Mouse (Mus musculus) myocyte (in vitro differentiated cells): ENCODE measurements at regions not wholly inside any gene's neighbourhood (a gene's known extent, or its start where the extent isn't known, plus 50 kb on each side); places are given as distances from the start of the nearest gene placed in this dataset.

ENCODE experiments used
- H3K27me3 ChIP-seq: one replicate; pipeline ENCODE4 v1.6.1; 2011; ENCODE audit not compliant: control insufficient read depth, insufficient read depth, insufficient read length
- H3K36me3 ChIP-seq: one replicate; pipeline ENCODE4 v1.6.1; 2011; ENCODE audit not compliant: control insufficient read depth, insufficient read depth
- H3K4me2 ChIP-seq: one replicate; pipeline ENCODE4 v1.6.1; 2011; ENCODE audit warnings: low read depth, control low read depth
- H3K4me3 ChIP-seq: one replicate; pipeline ENCODE4 v1.5.1; 2011; ENCODE audit warnings: mild to moderate bottlenecking, control low read depth, moderate library complexity
- H3K79me2 ChIP-seq: one replicate; pipeline ENCODE4 v1.6.1; 2011; ENCODE audit not compliant: control insufficient read depth, insufficient read depth
- H3ac ChIP-seq: one replicate; pipeline ENCODE4 v1.6.1; 2011; ENCODE audit not compliant: control insufficient read depth, insufficient read length
- CEBPB ChIP-seq: IDR thresholded peaks from 2 replicates; pipeline ENCODE4 v1.6.1; 2011; ENCODE audit warnings: mild to moderate bottlenecking, moderate library complexity; ENCODE audit not compliant: poor library complexity, insufficient read depth, severe bottlenecking
- E2F4 ChIP-seq: IDR thresholded peaks from one replicate; pipeline ENCODE4 v1.6.1; 2011; ENCODE audit warnings: mild to moderate bottlenecking, control low read depth, moderate library complexity; ENCODE audit not compliant: insufficient read depth
- MAX ChIP-seq: IDR thresholded peaks from one replicate; pipeline ENCODE4 v1.6.1; 2011; ENCODE audit warnings: low read depth, mild to moderate bottlenecking, control low read depth
- MYOD1 ChIP-seq, 3 experiments: IDR thresholded peaks; one replicate each; pipeline ENCODE4 v1.6.1; 2011; ENCODE audit warnings: control low read depth in 2 of 3, low read depth in 2 of 3, mild to moderate bottlenecking in 2 of 3, moderate library complexity in 1 of 3; ENCODE audit not compliant: insufficient read length in 2 of 3, control insufficient read depth in 1 of 3
- MYOG ChIP-seq, 3 experiments: IDR thresholded peaks; one replicate each; pipeline ENCODE4 v1.6.1; 2011; ENCODE audit warnings: control low read depth in 2 of 3, low read depth in 2 of 3, mild to moderate bottlenecking in 2 of 3; ENCODE audit not compliant: insufficient read length in 2 of 3, control insufficient read depth in 1 of 3, insufficient read depth in 1 of 3
- POLR2A ChIP-seq: IDR thresholded peaks from one replicate; pipeline ENCODE4 v1.6.1; 2011; ENCODE audit warnings: low read depth, mild to moderate bottlenecking, control low read depth, moderate library complexity; ENCODE audit not compliant: insufficient read length
- POLR2AphosphoS2 ChIP-seq: IDR thresholded peaks from one replicate; pipeline ENCODE4 v1.6.1; 2011; ENCODE audit warnings: low read depth, control low read depth; ENCODE audit not compliant: insufficient read length
- REST ChIP-seq: IDR thresholded peaks from one replicate; pipeline ENCODE4 v1.6.1; 2011; ENCODE audit warnings: mild to moderate bottlenecking, control low read depth, moderate library complexity; ENCODE audit not compliant: insufficient read depth, insufficient read length
- SRF ChIP-seq: IDR thresholded peaks from one replicate; pipeline ENCODE4 v1.6.1; 2011; ENCODE audit warnings: low read depth; ENCODE audit not compliant: control insufficient read depth, insufficient read length
- TCF12 ChIP-seq: IDR thresholded peaks from one replicate; pipeline ENCODE4 v1.6.1; 2011; ENCODE audit warnings: mild to moderate bottlenecking, control low read depth; ENCODE audit not compliant: poor library complexity, insufficient read depth, severe bottlenecking
- TCF3 ChIP-seq: IDR thresholded peaks from one replicate; pipeline ENCODE4 v1.6.1; 2011; ENCODE audit warnings: low read depth, control low read depth; ENCODE audit not compliant: insufficient read length
- USF1 ChIP-seq: IDR thresholded peaks from one replicate; pipeline ENCODE4 v1.6.1; 2011; ENCODE audit warnings: low read depth, mild to moderate bottlenecking, control low read depth, moderate library complexity

DNA sequence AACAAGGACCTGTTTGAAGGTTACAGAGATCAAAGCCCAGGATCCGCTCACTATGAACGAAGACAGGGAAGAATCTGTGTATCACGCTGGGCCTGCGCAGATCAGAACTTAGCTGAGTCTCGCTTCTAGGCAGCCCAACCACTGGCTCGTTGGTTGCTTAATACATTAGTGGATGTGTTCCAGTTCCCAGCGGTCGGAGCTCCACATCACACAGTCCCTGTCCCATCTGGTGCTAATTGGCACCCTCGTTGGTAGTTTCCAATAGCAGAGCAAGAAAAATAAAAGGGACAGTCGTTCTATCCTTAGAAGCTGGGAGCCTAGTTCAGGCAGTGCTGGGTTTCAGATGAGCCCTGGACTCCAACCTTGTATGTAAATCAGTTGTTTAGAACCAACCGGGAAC lies 251.2 kb downstream of the Lyplal1 start:
- TF ChIP-seq TCF3 (no peak), POLR2AphosphoS2 (no peak), MYOG (IDR thresholded peaks at IDR 0.05; ENCODE audit: control insufficient read depth in 1 of 3, insufficient read depth in 1 of 3, insufficient read length in 2 of 3, low read depth in 2 of 3) (no peak), MAX (no peak), SRF (no peak)
- H3ac ChIP-seq: no peak overlapping the region

DNA sequence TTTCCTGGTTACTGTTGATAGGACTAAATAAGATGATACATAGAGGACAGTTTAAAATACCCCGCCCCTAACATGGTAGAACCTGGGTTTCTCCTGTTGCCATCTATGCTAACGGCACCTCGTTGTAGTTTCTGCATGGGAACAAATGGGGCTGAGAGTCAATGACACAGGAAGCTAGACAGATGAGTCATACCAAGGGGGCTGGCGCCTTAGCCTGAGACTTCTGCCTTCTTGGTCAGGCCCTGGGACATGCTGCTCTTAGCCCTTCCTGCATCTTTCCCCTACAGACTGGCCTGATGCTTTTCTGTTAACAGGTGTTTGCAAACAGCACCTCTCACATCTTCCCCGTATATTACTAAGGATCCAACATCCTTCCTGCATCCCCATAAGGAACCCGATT lies 250.5 kb downstream of the Lyplal1 start:
- Histone ChIP-seq H3K4me3 (no peak overlapping the region), H3K79me2 (no peaks in the 10 kb centered on the region), H3ac (no peak overlapping the region), H3K4me2 (no peak overlapping the region), H3K36me3 (no peaks in the 10 kb centered on the region), H3K27me3 (no peaks in the 10 kb centered on the region)
- TF ChIP-seq POLR2AphosphoS2 (no peak), TCF12 (no peak), POLR2A (no peak), SRF (no peak), REST (no peak)

More for the DNA sequence above, 251.2 kb downstream of the Lyplal1 start:
- no peak overlapping the region for H3K4me2 ChIP-seq
- no peaks in the 10 kb centered on the region for H3K79me2 ChIP-seq
- no peaks in the 10 kb centered on the region for H3K27me3 ChIP-seq
- no peak overlapping the region for H3K4me3 ChIP-seq
- no peaks in the 10 kb centered on the region for H3K36me3 ChIP-seq

DNA sequence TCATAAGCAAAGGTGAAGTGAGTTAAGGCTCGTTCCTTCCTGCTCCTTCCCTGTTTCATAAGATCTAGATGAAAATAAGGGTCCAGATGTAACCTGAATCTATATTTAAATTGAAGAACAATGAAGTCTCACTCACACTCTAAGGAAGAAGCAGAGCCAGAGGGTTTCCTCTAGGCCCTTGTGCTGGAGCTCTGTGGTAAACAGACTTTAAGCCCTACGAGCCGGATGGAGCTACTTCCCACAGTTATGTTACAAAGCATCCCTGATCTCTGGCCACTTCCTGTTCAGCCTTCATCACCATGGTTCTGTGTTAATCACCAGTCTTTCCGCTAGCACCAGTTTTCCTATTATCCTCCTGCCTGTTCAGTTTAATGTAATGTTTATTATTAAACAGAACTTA lies 250.1 kb downstream of the Lyplal1 start:
- TF ChIP-seq E2F4 (no peak), CEBPB (no peak), TCF12 (no peak), MYOG (IDR thresholded peaks at IDR 0.05; ENCODE audit: control insufficient read depth in 1 of 3, insufficient read depth in 1 of 3, insufficient read length in 2 of 3, low read depth in 2 of 3) (no peak), USF1 (no peak), MAX (no peak), MYOD1 (IDR thresholded peaks at IDR 0.05; ENCODE audit: control insufficient read depth in 1 of 3, insufficient read length in 2 of 3, low read depth in 2 of 3) (no peak), REST (no peak), POLR2A (no peak)
- no peaks in the 10 kb centered on the region for H3K27me3 ChIP-seq
- H3K4me2 ChIP-seq: no peak overlapping the region
- no peaks in the 10 kb centered on the region for H3K79me2 ChIP-seq
- H3K4me3 ChIP-seq: no peak overlapping the region
- no peak overlapping the region for H3ac ChIP-seq
- no peaks in the 10 kb centered on the region for H3K36me3 ChIP-seq

DNA sequence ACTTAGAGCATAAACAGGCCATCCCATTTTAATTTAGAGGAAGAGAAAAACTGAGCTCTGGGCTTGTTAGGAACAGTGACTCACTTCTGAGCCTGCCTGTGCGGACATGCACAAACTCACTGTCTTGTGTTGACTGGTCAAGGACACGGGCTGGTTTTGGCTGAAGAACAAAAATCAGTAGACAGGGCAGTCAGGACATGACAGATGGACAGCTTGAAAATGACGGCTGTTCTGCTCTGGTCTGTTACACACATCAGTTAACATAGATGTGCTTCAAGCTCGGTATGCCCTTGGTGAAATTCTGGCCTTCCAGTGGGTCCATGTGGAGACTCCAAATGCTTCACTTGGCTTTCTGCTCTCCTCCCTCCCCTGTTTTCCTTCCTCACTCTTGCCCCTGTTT lies 248.4 kb downstream of the Lyplal1 start:
- H3K4me3 ChIP-seq: no peak overlapping the region
- no peaks in the 10 kb centered on the region for H3K27me3 ChIP-seq
- H3K4me2 ChIP-seq: no peak overlapping the region
- no peaks in the 10 kb centered on the region for H3K36me3 ChIP-seq
- TF ChIP-seq MYOD1 (IDR thresholded peaks at IDR 0.05; ENCODE audit: control insufficient read depth in 1 of 3, insufficient read length in 2 of 3, low read depth in 2 of 3): no peak
- TF ChIP-seq POLR2AphosphoS2: no peak
- TF ChIP-seq E2F4: no peak
- TF ChIP-seq USF1: no peak
- no peak for TF ChIP-seq POLR2A
- TF ChIP-seq TCF12: no peak
- TF ChIP-seq CEBPB: no peak
- no peak for TF ChIP-seq TCF3
- no peak for TF ChIP-seq REST
- TF ChIP-seq MYOG (IDR thresholded peaks at IDR 0.05; ENCODE audit: control insufficient read depth in 1 of 3, insufficient read depth in 1 of 3, insufficient read length in 2 of 3, low read depth in 2 of 3): no peak
- TF ChIP-seq SRF: no peak
- TF ChIP-seq MAX: no peak
- H3ac ChIP-seq: no peak overlapping the region
- H3K79me2 ChIP-seq: no peaks in the 10 kb centered on the region

DNA sequence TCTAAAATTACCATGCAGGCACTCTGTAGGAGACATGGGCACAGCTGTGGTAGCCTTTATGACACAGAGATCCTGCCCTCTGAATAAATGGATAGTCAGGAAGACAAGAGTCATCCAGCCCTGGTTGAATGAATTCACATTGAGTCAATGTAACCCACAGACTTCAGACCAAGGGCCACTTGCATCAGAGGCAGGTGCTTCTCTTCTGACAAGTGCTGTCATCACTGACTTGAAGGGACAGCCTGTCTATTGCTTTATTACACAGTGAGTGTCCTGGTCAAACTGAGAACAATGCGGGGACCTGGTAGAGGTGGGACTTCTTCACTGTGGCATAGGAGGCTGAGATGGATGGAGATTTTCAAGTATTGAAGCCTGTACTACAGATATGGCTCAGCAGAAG lies 230.1 kb downstream of the Lyplal1 start:
- Histone ChIP-seq H3K4me2 (no peak overlapping the region), H3K27me3 (no peaks in the 10 kb centered on the region), H3K36me3 (no peaks in the 10 kb centered on the region), H3K4me3 (no peak overlapping the region), H3ac (no peak overlapping the region), H3K79me2 (no peaks in the 10 kb centered on the region)
- TF ChIP-seq CEBPB (no peak), SRF (no peak), TCF3 (no peak), REST (no peak), MYOD1 (IDR thresholded peaks at IDR 0.05; ENCODE audit: control insufficient read depth in 1 of 3, insufficient read length in 2 of 3, low read depth in 2 of 3) (peak in 2 of 3 experiments; percentile 48 to 90), TCF12 (peak; percentile 18), MYOG (IDR thresholded peaks at IDR 0.05; ENCODE audit: control insufficient read depth in 1 of 3, insufficient read depth in 1 of 3, insufficient read length in 2 of 3, low read depth in 2 of 3) (peak in 2 of 3 experiments; percentile 6 to 79), POLR2AphosphoS2 (no peak), MAX (no peak), USF1 (no peak)
